Mouse (Mus musculus) ES-E14 (cell line): ENCODE results near the gene Arhgef28.

Experiments
- CHD2 ChIP-seq: IDR thresholded peaks from 2 replicates; pipeline ENCODE4 v1.6.1; 2014; ENCODE audit warnings: mild to moderate bottlenecking, low read depth, low read length, inconsistent platforms
- HCFC1 ChIP-seq: IDR thresholded peaks from 2 replicates; pipeline ENCODE4 v1.6.1; 2012; ENCODE audit warnings: low read length, inconsistent platforms, borderline replicate concordance; ENCODE audit not compliant: insufficient read depth
- MAFK ChIP-seq: IDR thresholded peaks from 2 replicates; pipeline ENCODE4 v1.6.1; 2014; ENCODE audit warnings: mild to moderate bottlenecking, low read depth, low read length, inconsistent platforms; ENCODE audit not compliant: insufficient read depth
- ZC3H11A ChIP-seq: IDR thresholded peaks from 2 replicates; pipeline ENCODE4 v1.6.1; 2012; ENCODE audit warnings: low read depth, mild to moderate bottlenecking, inconsistent platforms, low read length, borderline replicate concordance

GRCm38 (mm10) chr13:98092354-98093002 is 113.8 kb downstream of the Arhgef28 start:
- no peak for TF ChIP-seq ZC3H11A
- no peak for TF ChIP-seq HCFC1
- TF ChIP-seq MAFK = no peak
- no peak for TF ChIP-seq CHD2
